Mouse (Mus musculus) MEL-GATA-1-ER (cell line): ENCODE results near the gene Esp15.
"Not testable (repeated sequence)": the region's sequence is repeated elsewhere in the genome, so short reads cannot be mapped to it uniquely, and the experiment has no call there.

Experiments used
- DNase-seq: peaks from one replicate; pipeline ENCODE4 v3.0.0-alpha.2; 2012; ENCODE audit warnings: low read depth; ENCODE audit errors: extremely low read depth

Gene Esp15

GRCm38 (mm10) chr17:39640654-39641053 lies at the start of gene Esp15:
Esp15 (plus strand) TSS chr17:39640954.
- DNase-seq, result not testable (repeated sequence)

GRCm38 (mm10) chr17:39591550-39591949 lies 49.2 kb upstream of the Esp15 start:
- no peak for DNase-seq
